Mouse (Mus musculus): ENCODE measurements at regions not wholly inside any gene's neighbourhood (a gene's known extent, or its start where the extent isn't known, plus 50 kb on each side); places are given as distances from the start of the nearest gene placed in this dataset.

DNA sequence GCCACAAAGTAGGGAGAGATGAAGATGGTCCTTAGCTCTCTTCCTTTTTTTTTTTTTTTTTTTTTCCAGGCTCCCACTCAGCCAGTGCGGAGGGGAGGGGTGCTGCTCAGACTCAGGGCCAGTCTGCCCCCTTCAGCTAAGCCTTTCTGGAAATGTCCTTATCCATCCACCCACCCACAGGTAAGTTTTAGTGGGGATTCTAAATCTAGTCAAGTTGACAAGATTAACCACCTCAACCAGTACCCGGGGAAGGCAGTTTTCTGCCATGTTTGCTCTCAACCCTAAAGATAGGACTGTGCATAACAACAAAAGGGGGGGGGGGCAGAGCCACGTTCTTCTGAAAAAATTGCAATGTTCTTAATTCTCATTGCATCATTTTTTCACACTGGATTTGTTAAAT is 222.6 kb upstream of the Btg1 start:
- no peak for TF ChIP-seq CTCF (conservative IDR thresholded peaks at IDR 0.05; ENCODE audit: low read length)
- TF ChIP-seq POU5F1 (IDR thresholded peaks at IDR 0.05; ENCODE audit: borderline replicate concordance, low read length), result no peak
- TF ChIP-seq NANOG (IDR thresholded peaks at IDR 0.05; ENCODE audit: borderline replicate concordance, low read length), result no peak
- Histone ChIP-seq H3K9me3 (ENCODE audit: low read length) (no peaks in the 10 kb centered on the region), H3K27me3 (ENCODE audit: insufficient read depth, low read length) (no peaks in the 10 kb centered on the region), H3K4me3 (replicated peaks; ENCODE audit: low read length) (no peak overlapping the region), H3K36me3 (ENCODE audit: insufficient read depth, low read length) (no peaks in the 10 kb centered on the region), H3K4me1 (replicated peaks; ENCODE audit: low read depth, low read length) (0 out of 2 replicates have a peak, but pooled peaks cover 4% of the 10 kb centered on the region)

DNA sequence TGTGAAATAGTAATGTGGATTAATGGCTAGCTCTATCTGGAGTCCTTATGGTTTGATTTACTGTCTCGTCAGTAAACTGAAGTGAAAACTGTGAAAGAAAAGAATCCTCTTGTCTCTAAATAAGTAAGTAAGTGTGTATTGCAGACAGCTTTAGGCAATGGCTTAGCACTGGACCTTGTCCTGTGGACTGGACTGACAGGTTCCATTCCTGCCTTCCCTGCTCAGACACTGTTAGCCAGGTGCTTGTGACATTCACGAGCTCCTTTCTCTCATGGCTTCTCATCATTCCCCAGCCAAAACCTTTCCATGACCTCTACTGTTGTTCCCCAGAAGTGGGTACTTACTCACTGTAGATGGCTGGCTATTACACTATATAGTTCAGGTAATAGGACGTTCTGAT is 221.8 kb upstream of the Btg1 start:
- Histone ChIP-seq H3K4me1 (replicated peaks; ENCODE audit: low read depth, low read length) (peaks cover 11% of the 10 kb centered on the region), H3K4me3 (replicated peaks; ENCODE audit: low read length) (no peak overlapping the region), H3K36me3 (ENCODE audit: insufficient read depth, low read length) (no peaks in the 10 kb centered on the region), H3K27me3 (ENCODE audit: insufficient read depth, low read length) (no peaks in the 10 kb centered on the region), H3K9me3 (ENCODE audit: low read length) (no peaks in the 10 kb centered on the region)
- TF ChIP-seq POU5F1 (IDR thresholded peaks at IDR 0.05; ENCODE audit: borderline replicate concordance, low read length) (no peak), NANOG (IDR thresholded peaks at IDR 0.05; ENCODE audit: borderline replicate concordance, low read length) (no peak), CTCF (conservative IDR thresholded peaks at IDR 0.05; ENCODE audit: low read length) (no peak)

DNA sequence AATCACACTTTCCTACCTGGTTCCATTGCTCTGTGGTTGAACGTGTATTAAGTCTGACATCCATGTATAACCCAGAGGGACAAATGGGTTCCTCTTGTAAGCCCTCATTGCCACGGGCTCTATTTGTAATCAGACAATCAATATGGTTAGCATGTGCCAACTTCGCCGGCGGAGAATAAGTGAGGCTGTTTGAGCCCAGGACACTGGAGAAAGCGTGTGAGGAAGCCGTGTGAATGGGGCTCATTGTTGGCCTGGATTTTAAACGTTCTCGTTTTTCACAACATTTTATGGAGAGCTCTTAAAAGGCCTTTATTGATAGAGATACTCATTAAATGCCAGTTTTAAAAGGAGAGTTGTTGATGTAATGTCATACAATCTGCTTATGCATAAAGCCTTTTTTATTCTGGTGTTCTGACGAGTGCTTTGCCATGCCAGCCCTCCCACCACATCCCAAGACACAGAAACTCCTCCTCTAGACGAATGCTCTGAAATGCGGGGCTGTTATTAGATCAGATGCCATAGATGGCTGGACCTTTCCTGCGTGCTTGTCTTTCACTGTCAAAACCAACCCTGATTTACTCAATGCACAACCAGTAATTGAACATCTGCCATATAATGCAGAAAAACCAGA is 218.8 kb upstream of the Btg1 start:
- Histone ChIP-seq H3K9me3 (ENCODE audit: low read length) (no peaks in the 10 kb centered on the region), H3K27me3 (ENCODE audit: insufficient read depth, low read length) (no peaks in the 10 kb centered on the region), H3K4me3 (replicated peaks; ENCODE audit: low read length) (no peak overlapping the region), H3K36me3 (ENCODE audit: insufficient read depth, low read length) (no peaks in the 10 kb centered on the region), H3K4me1 (replicated peaks; ENCODE audit: low read depth, low read length) (peaks cover 12% of the 10 kb centered on the region)
- TF ChIP-seq NANOG (IDR thresholded peaks at IDR 0.05; ENCODE audit: borderline replicate concordance, low read length) (no peak), POU5F1 (IDR thresholded peaks at IDR 0.05; ENCODE audit: borderline replicate concordance, low read length) (no peak), CTCF (conservative IDR thresholded peaks at IDR 0.05; ENCODE audit: low read length) (no peak)

DNA sequence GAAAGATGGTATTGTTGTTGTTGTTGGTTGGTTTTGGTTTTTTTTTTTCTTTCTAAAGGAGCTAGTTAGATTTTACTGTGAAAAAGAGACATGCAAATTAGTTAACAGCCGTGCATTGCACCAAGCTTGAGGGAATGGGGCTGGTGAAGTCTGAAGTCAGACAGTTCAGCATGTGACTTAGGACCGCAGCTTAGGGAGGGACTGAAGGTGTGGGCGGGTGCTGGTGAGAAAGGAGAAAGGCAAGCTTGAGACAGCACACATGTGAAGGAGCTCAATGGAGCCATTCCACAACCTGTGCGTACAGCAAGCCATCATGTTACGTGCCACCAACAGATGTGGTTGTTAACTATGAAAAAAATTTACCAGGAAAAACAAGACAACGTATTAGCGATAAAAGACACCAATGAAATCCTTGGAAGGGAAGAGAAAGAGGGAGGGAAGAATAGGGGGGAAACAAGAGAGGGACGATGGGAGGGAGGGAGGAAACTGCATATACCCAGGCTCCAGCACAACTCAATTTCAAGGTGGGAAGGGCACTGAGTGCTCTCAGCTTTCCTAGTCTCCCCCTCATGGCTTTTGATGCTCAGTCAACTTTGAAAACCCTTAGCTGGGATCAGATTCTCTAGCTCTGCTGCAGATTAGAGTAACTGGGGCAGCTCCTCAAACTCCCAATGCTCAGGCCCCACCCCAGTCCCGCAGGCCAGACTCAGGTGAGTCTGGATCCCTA is 218.1 kb upstream of the Btg1 start:
- Histone ChIP-seq H3K4me1 (replicated peaks; ENCODE audit: low read depth, low read length) (peaks cover 12% of the 10 kb centered on the region), H3K9me3 (ENCODE audit: low read length) (no peaks in the 10 kb centered on the region), H3K27me3 (ENCODE audit: insufficient read depth, low read length) (no peaks in the 10 kb centered on the region), H3K4me3 (replicated peaks; ENCODE audit: low read length) (no peak overlapping the region), H3K36me3 (ENCODE audit: insufficient read depth, low read length) (no peaks in the 10 kb centered on the region)
- TF ChIP-seq POU5F1 (IDR thresholded peaks at IDR 0.05; ENCODE audit: borderline replicate concordance, low read length) (no peak), NANOG (IDR thresholded peaks at IDR 0.05; ENCODE audit: borderline replicate concordance, low read length) (no peak), CTCF (conservative IDR thresholded peaks at IDR 0.05; ENCODE audit: low read length) (no peak)

DNA sequence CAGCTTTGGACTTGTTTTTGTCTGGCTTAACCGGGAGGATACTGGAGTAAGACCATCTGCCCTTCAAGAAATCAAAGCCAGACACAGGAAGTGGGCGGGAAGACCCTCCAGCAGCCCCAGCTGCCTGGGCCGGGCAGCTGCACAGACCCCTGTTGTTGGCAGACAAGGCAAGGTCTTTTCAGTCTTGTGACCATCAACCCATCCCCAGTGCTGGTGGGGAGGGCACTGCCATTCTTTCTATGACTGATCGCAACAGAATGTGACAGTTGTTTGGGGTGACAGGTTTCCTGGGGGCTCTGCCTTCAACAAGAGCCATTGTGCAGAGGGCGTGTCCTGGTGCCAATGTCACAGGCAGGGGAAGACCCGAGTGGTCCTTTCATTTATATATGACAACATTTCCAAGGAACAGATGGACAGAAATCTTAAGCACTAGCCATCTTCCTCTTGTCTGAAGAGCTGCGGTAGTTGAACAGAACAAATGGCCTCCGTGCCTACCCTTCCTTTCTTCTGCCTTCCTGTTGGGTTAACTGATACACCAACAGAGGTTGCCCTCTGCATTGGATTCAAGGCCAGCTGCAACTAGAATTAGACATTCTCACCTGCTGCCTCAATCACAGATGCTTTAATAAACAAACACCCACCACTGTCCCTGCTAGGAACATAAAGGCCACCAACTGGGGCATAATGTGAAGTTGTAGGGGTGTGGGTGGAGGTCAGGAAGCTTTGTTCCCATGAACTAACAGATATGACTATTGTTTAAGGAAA is 217.0 kb upstream of the Btg1 start:
- Histone ChIP-seq H3K27me3 (ENCODE audit: insufficient read depth, low read length) (no peaks in the 10 kb centered on the region), H3K4me3 (replicated peaks; ENCODE audit: low read length) (no peak overlapping the region), H3K4me1 (replicated peaks; ENCODE audit: low read depth, low read length) (peaks cover 12% of the 10 kb centered on the region), H3K36me3 (ENCODE audit: insufficient read depth, low read length) (no peaks in the 10 kb centered on the region), H3K9me3 (ENCODE audit: low read length) (no peaks in the 10 kb centered on the region)
- TF ChIP-seq POU5F1 (IDR thresholded peaks at IDR 0.05; ENCODE audit: borderline replicate concordance, low read length), result no peak
- TF ChIP-seq NANOG (IDR thresholded peaks at IDR 0.05; ENCODE audit: borderline replicate concordance, low read length), result no peak
- TF ChIP-seq CTCF (conservative IDR thresholded peaks at IDR 0.05; ENCODE audit: low read length), result no peak

DNA sequence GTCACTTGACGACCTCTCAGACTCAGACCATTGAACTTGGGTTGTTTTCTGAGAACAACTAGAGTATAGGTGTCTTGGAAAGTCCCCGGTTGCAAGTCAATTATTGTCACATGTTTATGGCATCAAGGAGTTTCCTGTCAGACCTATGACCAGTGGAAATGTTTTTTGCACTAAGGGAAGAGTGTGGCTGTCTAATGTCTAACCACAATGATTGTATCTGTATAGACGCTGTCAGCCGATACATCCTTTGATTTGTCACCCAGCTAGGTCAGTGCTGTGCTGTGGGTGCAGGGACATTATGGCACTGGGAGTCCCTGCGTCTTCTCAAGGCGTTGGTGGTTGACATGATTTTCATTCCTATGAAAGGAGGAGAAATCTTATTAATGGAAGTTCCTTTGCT is 216.0 kb upstream of the Btg1 start:
- Histone ChIP-seq H3K9me3 (ENCODE audit: low read length) (no peaks in the 10 kb centered on the region), H3K36me3 (ENCODE audit: insufficient read depth, low read length) (no peaks in the 10 kb centered on the region), H3K4me3 (replicated peaks; ENCODE audit: low read length) (no peak overlapping the region), H3K27me3 (ENCODE audit: insufficient read depth, low read length) (no peaks in the 10 kb centered on the region), H3K4me1 (replicated peaks; ENCODE audit: low read depth, low read length) (peaks cover 12% of the 10 kb centered on the region)
- TF ChIP-seq CTCF (conservative IDR thresholded peaks at IDR 0.05; ENCODE audit: low read length) (no peak), NANOG (IDR thresholded peaks at IDR 0.05; ENCODE audit: borderline replicate concordance, low read length) (no peak), POU5F1 (IDR thresholded peaks at IDR 0.05; ENCODE audit: borderline replicate concordance, low read length) (no peak)

DNA sequence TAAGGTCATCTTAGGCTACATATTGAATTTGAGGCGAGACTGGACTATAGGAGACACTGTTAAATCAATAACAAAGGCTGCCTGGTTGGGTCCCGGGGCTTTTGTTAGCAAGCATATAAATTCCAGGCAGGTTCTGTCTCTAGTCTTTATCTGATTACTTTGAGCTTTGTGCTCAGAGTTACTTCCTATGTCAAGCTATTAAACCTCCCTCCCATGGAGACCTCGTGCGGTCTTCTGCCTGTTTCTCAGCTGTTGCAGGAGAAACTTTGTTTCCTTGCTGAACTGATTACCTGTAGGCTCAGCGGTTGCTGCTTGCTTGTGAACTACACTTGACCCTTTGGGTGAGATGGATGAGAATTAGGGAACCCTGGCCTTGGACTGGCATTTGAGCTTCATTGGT is 210.5 kb upstream of the Btg1 start:
- TF ChIP-seq CTCF (conservative IDR thresholded peaks at IDR 0.05; ENCODE audit: low read length) (no peak), NANOG (IDR thresholded peaks at IDR 0.05; ENCODE audit: borderline replicate concordance, low read length) (no peak), POU5F1 (IDR thresholded peaks at IDR 0.05; ENCODE audit: borderline replicate concordance, low read length) (no peak)
- Histone ChIP-seq H3K27me3 (ENCODE audit: insufficient read depth, low read length) (no peaks in the 10 kb centered on the region), H3K4me1 (replicated peaks; ENCODE audit: low read depth, low read length) (no peaks in the 10 kb centered on the region), H3K36me3 (ENCODE audit: insufficient read depth, low read length) (no peaks in the 10 kb centered on the region), H3K4me3 (replicated peaks; ENCODE audit: low read length) (no peak overlapping the region), H3K9me3 (ENCODE audit: low read length) (no peaks in the 10 kb centered on the region)

DNA sequence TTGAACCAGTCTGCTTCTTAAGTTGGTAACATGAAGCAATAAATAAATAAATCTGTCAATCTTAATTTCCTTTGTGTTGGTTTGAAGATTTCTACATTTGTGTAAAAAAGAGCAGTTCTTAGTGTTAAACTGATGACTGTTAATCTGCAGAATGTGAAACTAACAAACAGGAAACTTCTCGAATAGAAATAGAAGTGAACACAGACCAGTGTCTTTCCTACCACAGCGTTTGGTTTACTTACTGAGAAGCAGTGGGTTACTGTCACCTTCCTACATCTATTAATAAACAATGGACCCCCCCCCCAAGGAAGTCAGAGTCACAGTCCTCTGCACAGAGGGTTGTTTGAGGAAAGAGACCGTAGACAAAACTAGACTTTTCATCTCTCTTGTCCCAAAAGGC is 209.0 kb upstream of the Btg1 start:
- no peaks in the 10 kb centered on the region for H3K4me1 ChIP-seq (replicated peaks; ENCODE audit: low read depth, low read length)
- H3K27me3 ChIP-seq (ENCODE audit: insufficient read depth, low read length), result no peaks in the 10 kb centered on the region
- peaks cover 2% of the 10 kb centered on the region; the same call in 1 of the 2 replicates for H3K9me3 ChIP-seq (ENCODE audit: low read length)
- H3K4me3 ChIP-seq (replicated peaks; ENCODE audit: low read length), result no peak overlapping the region
- H3K36me3 ChIP-seq (ENCODE audit: insufficient read depth, low read length), result no peaks in the 10 kb centered on the region
- TF ChIP-seq CTCF (conservative IDR thresholded peaks at IDR 0.05; ENCODE audit: low read length), result no peak
- no peak for TF ChIP-seq NANOG (IDR thresholded peaks at IDR 0.05; ENCODE audit: borderline replicate concordance, low read length)
- no peak for TF ChIP-seq POU5F1 (IDR thresholded peaks at IDR 0.05; ENCODE audit: borderline replicate concordance, low read length)
